Mouse (Mus musculus): ENCODE measurements around the gene Rora. TPM values are rescaled to one million over a fixed set of nuclear protein-coding genes. Genes with fewer than 3 reads are reported as not detected.

Rora gene
- total and polyA plus RNA-seq, 2 experiments: 11.3 to 30.8 TPM

DNA sequence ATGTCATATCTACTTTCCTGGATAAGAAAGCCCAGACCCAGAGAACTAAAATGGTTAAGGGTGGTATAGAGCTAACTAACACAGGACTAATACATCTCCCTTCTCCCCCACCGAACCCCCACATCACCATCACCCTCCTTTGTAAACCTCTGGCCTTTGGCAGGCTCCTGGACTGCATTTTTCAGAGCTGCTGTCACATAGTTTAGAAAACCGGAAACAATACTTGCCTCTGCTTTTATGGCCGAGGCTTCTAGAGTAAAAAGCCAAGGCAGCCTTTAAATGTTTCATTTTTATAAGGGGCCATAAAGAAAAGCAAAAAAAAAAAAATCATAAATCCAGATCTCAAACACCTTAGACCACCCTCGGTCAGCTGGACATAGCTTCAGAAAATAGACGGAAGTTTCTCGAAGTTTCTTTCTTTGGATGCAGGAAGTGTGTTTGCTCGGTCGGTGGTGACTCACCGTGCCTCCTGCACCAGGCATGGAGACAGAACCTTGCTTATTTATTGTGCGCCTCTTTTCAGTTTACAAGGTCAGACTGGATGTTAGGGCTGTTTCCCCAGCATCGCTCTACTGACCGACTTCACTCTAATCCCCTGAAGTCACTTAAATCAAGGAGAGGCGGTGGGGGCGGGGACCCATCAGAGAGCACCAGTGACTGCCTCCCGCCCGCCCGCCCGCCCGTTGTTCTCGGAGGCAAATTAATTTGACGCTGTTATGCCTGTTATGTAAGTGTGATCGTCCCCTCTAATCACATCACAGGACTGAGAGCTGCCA is 471.6 kb downstream of the Rora start:
- Histone ChIP-seq H3K27ac (replicated peaks; ENCODE audit: insufficient read depth, low read depth, low read length) (no peak overlapping the region), H3K79me2 (ENCODE audit: control insufficient read depth, insufficient read depth, low read length) (no peaks in the 10 kb centered on the region), H3K27me3 (ENCODE audit: control insufficient read depth, insufficient read depth, low read length) (no peaks in the 10 kb centered on the region), H3K4me3 (ENCODE audit: insufficient read depth, low read depth, low read length) (peak overlapping the region; percentile 35), H3K36me3 (ENCODE audit: control insufficient read depth, insufficient read depth, low read length) (no peaks in the 10 kb centered on the region), H3K4me1 (ENCODE audit: control insufficient read depth, insufficient read depth, low read length) (no peaks in the 10 kb centered on the region), H3K9ac (ENCODE audit: low read depth, low read length) (no peak overlapping the region)
- WGBS: 33% methylated on average over 22 of the region's 22 CpGs
- no peak for DNase-seq (ENCODE audit: extremely low read depth, low read depth, low spot score)
- no peak for TF ChIP-seq CTCF (IDR thresholded peaks at IDR 0.05; ENCODE audit: low read depth, low read length)
- no peak for TF ChIP-seq POLR2A (IDR thresholded peaks at IDR 0.05; ENCODE audit: extremely low read depth, insufficient read depth, low read length)

- H3K79me2 ChIP-seq (ENCODE audit: control insufficient read depth, insufficient read depth, low read length): no peaks in the 10 kb centered on the region
These were observed 472.2 kb downstream of the Rora start for GRCm38 (mm10) chr9:69125787-69126161.

GRCm38 (mm10) chr9:69126595-69126994 is 473.0 kb downstream of the Rora start:
- TF ChIP-seq CTCF (IDR thresholded peaks at IDR 0.05; ENCODE audit: low read depth, low read length) (no peak), POLR2A (IDR thresholded peaks at IDR 0.05; ENCODE audit: extremely low read depth, insufficient read depth, low read length) (no peak)
- 94% methylated on average over 2 of the region's 2 CpGs for WGBS

More at GRCm38 (mm10) chr9:69125787-69126161, 472.2 kb downstream of the Rora start:
- H3K36me3 ChIP-seq (ENCODE audit: control insufficient read depth, insufficient read depth, low read length): no peaks in the 10 kb centered on the region
- no peak overlapping the region for H3K27ac ChIP-seq (replicated peaks; ENCODE audit: insufficient read depth, low read depth, low read length)
- no peak for DNase-seq (ENCODE audit: extremely low read depth, low read depth, low spot score)
- H3K4me1 ChIP-seq (ENCODE audit: control insufficient read depth, insufficient read depth, low read length): no peaks in the 10 kb centered on the region
- peak overlapping the region; percentile 17; the same call in 1 of the 2 replicates for H3K4me3 ChIP-seq (ENCODE audit: insufficient read depth, low read depth, low read length)
- WGBS: 50% methylated on average over 7 of the region's 7 CpGs
- no peak overlapping the region for H3K9ac ChIP-seq (ENCODE audit: low read depth, low read length)
- no peaks in the 10 kb centered on the region for H3K27me3 ChIP-seq (ENCODE audit: control insufficient read depth, insufficient read depth, low read length)
- TF ChIP-seq CTCF (IDR thresholded peaks at IDR 0.05; ENCODE audit: low read depth, low read length) (no peak), POLR2A (IDR thresholded peaks at IDR 0.05; ENCODE audit: extremely low read depth, insufficient read depth, low read length) (no peak)

DNA sequence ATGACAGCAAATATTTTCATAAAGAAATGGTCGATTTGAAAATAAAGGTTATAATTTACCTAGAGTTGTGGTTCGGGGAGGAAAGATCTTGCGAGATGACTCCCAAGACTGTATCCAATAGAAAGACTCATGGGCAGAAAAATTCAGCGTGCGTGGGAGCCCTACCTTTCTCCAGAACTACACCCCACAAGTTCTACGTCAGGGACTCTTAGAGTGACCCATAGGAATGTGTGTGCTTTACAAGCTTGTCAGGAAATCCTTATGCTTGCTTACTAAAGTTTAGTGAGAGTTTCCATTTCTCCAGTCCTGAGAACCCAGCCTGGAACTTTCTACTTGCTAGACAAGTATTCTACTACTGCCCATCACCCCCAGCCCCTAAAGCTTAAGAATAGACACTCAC is 474.7 kb downstream of the Rora start:
- Histone ChIP-seq H3K36me3 (ENCODE audit: control insufficient read depth, insufficient read depth, low read length) (no peaks in the 10 kb centered on the region), H3K9ac (ENCODE audit: low read depth, low read length) (no peak overlapping the region), H3K4me1 (ENCODE audit: control insufficient read depth, insufficient read depth, low read length) (no peaks in the 10 kb centered on the region), H3K4me3 (ENCODE audit: insufficient read depth, low read depth, low read length) (no peak overlapping the region), H3K27me3 (ENCODE audit: control insufficient read depth, insufficient read depth, low read length) (no peaks in the 10 kb centered on the region), H3K79me2 (ENCODE audit: control insufficient read depth, insufficient read depth, low read length) (no peaks in the 10 kb centered on the region), H3K27ac (replicated peaks; ENCODE audit: insufficient read depth, low read depth, low read length) (no peak overlapping the region)
- DNase-seq (ENCODE audit: extremely low read depth, low read depth, low spot score): no peak
- TF ChIP-seq CTCF (IDR thresholded peaks at IDR 0.05; ENCODE audit: low read depth, low read length) (no peak), POLR2A (IDR thresholded peaks at IDR 0.05; ENCODE audit: extremely low read depth, insufficient read depth, low read length) (no peak)
- WGBS: 91% methylated on average over 6 of the region's 6 CpGs

More at GRCm38 (mm10) chr9:69126595-69126994, 473.0 kb downstream of the Rora start:
- Histone ChIP-seq H3K4me1 (ENCODE audit: control insufficient read depth, insufficient read depth, low read length) (no peaks in the 10 kb centered on the region), H3K27me3 (ENCODE audit: control insufficient read depth, insufficient read depth, low read length) (no peaks in the 10 kb centered on the region), H3K79me2 (ENCODE audit: control insufficient read depth, insufficient read depth, low read length) (no peaks in the 10 kb centered on the region), H3K4me3 (ENCODE audit: insufficient read depth, low read depth, low read length) (no peak overlapping the region), H3K9ac (ENCODE audit: low read depth, low read length) (no peak overlapping the region), H3K36me3 (ENCODE audit: control insufficient read depth, insufficient read depth, low read length) (no peaks in the 10 kb centered on the region), H3K27ac (replicated peaks; ENCODE audit: insufficient read depth, low read depth, low read length) (no peak overlapping the region)
- no peak for DNase-seq (ENCODE audit: extremely low read depth, low read depth, low spot score)

DNA sequence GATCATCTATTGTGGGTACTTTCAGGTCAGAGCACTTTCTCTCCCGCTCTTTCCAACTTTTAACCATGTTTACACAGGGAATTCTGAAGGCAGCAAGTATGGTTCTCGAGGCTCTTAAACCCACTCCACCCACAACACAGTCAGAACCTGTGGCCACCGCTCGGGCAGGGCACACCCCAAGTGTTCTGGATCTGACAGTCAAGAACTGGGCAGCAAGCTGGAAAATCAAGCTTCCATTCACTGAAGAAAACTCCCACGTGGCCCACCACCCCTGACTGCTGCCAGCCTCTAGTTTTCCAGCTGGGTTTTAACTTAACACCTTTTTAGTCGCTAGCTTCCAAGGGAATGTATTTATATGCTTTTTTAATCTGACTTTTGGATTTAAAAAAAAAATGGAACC is 479.4 kb downstream of the Rora start:
- H3K79me2 ChIP-seq (ENCODE audit: control insufficient read depth, insufficient read depth, low read length): no peaks in the 10 kb centered on the region
- H3K4me3 ChIP-seq (ENCODE audit: insufficient read depth, low read depth, low read length): no peak overlapping the region
- DNase-seq (ENCODE audit: extremely low read depth, low read depth, low spot score): no peak
- no peaks in the 10 kb centered on the region for H3K36me3 ChIP-seq (ENCODE audit: control insufficient read depth, insufficient read depth, low read length)
- H3K9ac ChIP-seq (ENCODE audit: low read depth, low read length): no peak overlapping the region
- WGBS: 94% methylated on average over 6 of the region's 6 CpGs
- TF ChIP-seq CTCF (IDR thresholded peaks at IDR 0.05; ENCODE audit: low read depth, low read length): no peak
- no peak for TF ChIP-seq POLR2A (IDR thresholded peaks at IDR 0.05; ENCODE audit: extremely low read depth, insufficient read depth, low read length)
- H3K27ac ChIP-seq (replicated peaks; ENCODE audit: insufficient read depth, low read depth, low read length): no peak overlapping the region
- H3K4me1 ChIP-seq (ENCODE audit: control insufficient read depth, insufficient read depth, low read length): no peaks in the 10 kb centered on the region
- no peaks in the 10 kb centered on the region for H3K27me3 ChIP-seq (ENCODE audit: control insufficient read depth, insufficient read depth, low read length)

- Histone ChIP-seq H3K4me1 (ENCODE audit: control insufficient read depth, insufficient read depth, low read length) (no peaks in the 10 kb centered on the region), H3K27me3 (ENCODE audit: control insufficient read depth, insufficient read depth, low read length) (no peaks in the 10 kb centered on the region), H3K4me3 (ENCODE audit: insufficient read depth, low read depth, low read length) (no peak overlapping the region), H3K36me3 (ENCODE audit: control insufficient read depth, insufficient read depth, low read length) (no peaks in the 10 kb centered on the region), H3K9ac (ENCODE audit: low read depth, low read length) (no peak overlapping the region), H3K27ac (replicated peaks; ENCODE audit: insufficient read depth, low read depth, low read length) (no peak overlapping the region), H3K79me2 (ENCODE audit: control insufficient read depth, insufficient read depth, low read length) (no peaks in the 10 kb centered on the region)
- DNase-seq (ENCODE audit: extremely low read depth, low read depth, low spot score): no peak
- WGBS: 92% methylated on average over 7 of the region's 7 CpGs
- TF ChIP-seq POLR2A (IDR thresholded peaks at IDR 0.05; ENCODE audit: extremely low read depth, insufficient read depth, low read length): no peak
These were observed 480.1 kb downstream of the Rora start for GRCm38 (mm10) chr9:69133696-69134095.
